Mouse (Mus musculus): ENCODE measurements around the gene Reg3d.
"Not testable (repeated sequence)": the region's sequence is repeated elsewhere in the genome, so short reads cannot be mapped to it uniquely, and the experiment has no call there.

DNA sequence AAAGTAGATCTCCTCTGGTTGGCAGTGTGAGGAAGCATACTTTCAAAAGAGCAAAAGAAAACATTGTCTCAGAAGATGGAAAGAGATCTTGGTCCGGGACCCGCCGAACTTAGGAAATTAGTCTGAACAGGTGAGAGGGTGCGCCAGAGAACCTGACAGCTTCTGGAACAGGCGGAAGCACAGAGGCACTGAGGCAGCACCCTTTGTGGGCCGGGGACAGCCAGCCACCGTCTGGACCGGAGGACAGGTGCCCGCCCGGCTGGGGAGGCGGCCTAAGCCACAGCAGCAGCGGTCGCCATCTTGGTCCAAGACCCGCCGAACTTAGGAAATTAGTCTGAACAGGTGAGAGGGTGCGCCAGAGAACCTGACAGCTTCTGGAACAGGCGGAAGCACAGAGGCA is 16.7 kb upstream of the Reg3d start, which contains the start of gene Reg2:
- TF ChIP-seq CTCF, EP300 (IDR thresholded peaks at IDR 0.05; ENCODE audit: low read depth): not testable (repeated sequence)

Measured in liver, postnatal 0 days (tissue).